Mouse (Mus musculus) inflammation-experienced regulatory T-cells, adult 6 months (primary cell): ENCODE results near the gene Fxyd7. TPM values are rescaled to one million over a fixed set of nuclear protein-coding genes. Genes with fewer than 3 reads are reported as not detected.

Experiments used
- ATAC-seq: one replicate; pipeline ENCODE4 v1.8.0; 2017
- polyA plus RNA-seq, 3 experiments: library from polyadenylated mRNA; unstranded; fragments of 100-300 nt; shearing (Covaris generic); gene quantifications; one replicate each; pipeline ENCODE4 v1.2.1; 2017

Gene Fxyd7
- polyA plus RNA-seq, 3 experiments from 2014 or later: not detected

- no peak for ATAC-seq
These were observed 780 bp downstream of the Fxyd7 start for GRCm38 (mm10) chr7:31050487-31050886.

- ATAC-seq: peak; percentile 32
These were observed 1.4 kb downstream of the Fxyd7 start for GRCm38 (mm10) chr7:31049846-31050281.

GRCm38 (mm10) chr7:31049135-31049845 is 2.0 kb downstream of the Fxyd7 start:
- ATAC-seq: no peak

- no peak for ATAC-seq
These were observed 8.8 kb downstream of the Fxyd7 start, which contains the start of gene Fxyd5 for GRCm38 (mm10) chr7:31042431-31042910. Gene Fxyd5, minus strand, starts transcription at chr7:31042481.

GRCm38 (mm10) chr7:31041662-31042315 is 9.5 kb downstream of the Fxyd7 start:
- ATAC-seq: peak; percentile 90

- no peak for ATAC-seq
These were observed 10.3 kb downstream of the Fxyd7 start for GRCm38 (mm10) chr7:31041023-31041407.

GRCm38 (mm10) chr7:31040281-31041022 is 10.8 kb downstream of the Fxyd7 start:
- peak; percentile 18 for ATAC-seq

GRCm38 (mm10) chr7:31039011-31039410 is 12.3 kb downstream of the Fxyd7 start:
- no peak for ATAC-seq

GRCm38 (mm10) chr7:31037675-31038074 is 13.6 kb downstream of the Fxyd7 start:
- ATAC-seq: peak; percentile 27

GRCm38 (mm10) chr7:31036917-31037316 is 14.3 kb downstream of the Fxyd7 start:
- ATAC-seq: no peak

GRCm38 (mm10) chr7:31035291-31035690 is 16.0 kb downstream of the Fxyd7 start:
- ATAC-seq: no peak

- ATAC-seq: peak; percentile 39
These were observed 16.5 kb downstream of the Fxyd7 start for GRCm38 (mm10) chr7:31034789-31035188.

- ATAC-seq: peak; percentile 69
These were observed 17.7 kb downstream of the Fxyd7 start for GRCm38 (mm10) chr7:31033409-31034165.

GRCm38 (mm10) chr7:31031731-31032130 is 19.5 kb downstream of the Fxyd7 start:
- ATAC-seq: no peak

GRCm38 (mm10) chr7:31030717-31031116 is 20.6 kb downstream of the Fxyd7 start:
- ATAC-seq: no peak

- ATAC-seq: no peak
These were observed 22.7 kb downstream of the Fxyd7 start for GRCm38 (mm10) chr7:31028609-31029008.

- ATAC-seq: no peak
These were observed 34.0 kb downstream of the Fxyd7 start for GRCm38 (mm10) chr7:31017104-31017901.

GRCm38 (mm10) chr7:31012971-31013370 is 38.3 kb downstream of the Fxyd7 start:
- no peak for ATAC-seq

- ATAC-seq: no peak
These were observed 42.4 kb downstream of the Fxyd7 start for GRCm38 (mm10) chr7:31008889-31009288.

GRCm38 (mm10) chr7:31008175-31008574 is 43.1 kb downstream of the Fxyd7 start:
- no peak for ATAC-seq

- ATAC-seq: no peak
These were observed 43.5 kb downstream of the Fxyd7 start for GRCm38 (mm10) chr7:31007775-31008174.

- ATAC-seq: peak; percentile 89
These were observed 48.6 kb downstream of the Fxyd7 start for GRCm38 (mm10) chr7:31002650-31003049.
